Mouse (Mus musculus): ENCODE data around the gene Gdf5. TPM values are rescaled to one million over a fixed set of nuclear protein-coding genes. Genes with fewer than 3 reads are reported as not detected.

Gene Gdf5
- polyA plus RNA-seq, 1 experiment from 2014 or later: 1.0 TPM

- 77% methylated on average over 5 of the region's 5 CpGs for WGBS
- ATAC-seq: no peak
- H3K9me3 ChIP-seq (ENCODE audit: control insufficient read depth): no peaks in the 10 kb centered on the region
- no peaks in the 10 kb centered on the region for H3K4me1 ChIP-seq (replicated peaks; ENCODE audit: control insufficient read depth, insufficient read depth, low read length)
- no peak for TF ChIP-seq CTCF (IDR thresholded peaks at IDR 0.05; ENCODE audit: low read depth)
- H3K9ac ChIP-seq (ENCODE audit: low read depth, low read length): no peak overlapping the region
- no peak overlapping the region; the same call in 1 of the 2 replicates for H3K4me2 ChIP-seq (replicated peaks; ENCODE audit: low read depth)
- H3K27me3 ChIP-seq (replicated peaks; ENCODE audit: control insufficient read depth, insufficient read depth, low read length): no peaks in the 10 kb centered on the region
- no peak overlapping the region; the same call in 1 of the 2 replicates for H3K27ac ChIP-seq (ENCODE audit: low read depth, low read length)
- H3K4me3 ChIP-seq (ENCODE audit: low read depth, low read length): no peak overlapping the region
- peaks cover 81% of the 10 kb centered on the region for H3K36me3 ChIP-seq (ENCODE audit: control insufficient read depth, insufficient read depth)
These were observed 34.3 kb upstream of the Gdf5 start for GRCm38 (mm10) chr2:155979328-155979991.

- H3K4me1 ChIP-seq (replicated peaks; ENCODE audit: control insufficient read depth, insufficient read depth, low read length): no peaks in the 10 kb centered on the region
- ATAC-seq: no peak
These were observed 29.0 kb upstream of the Gdf5 start for GRCm38 (mm10) chr2:155974087-155974731.

GRCm38 (mm10) chr2:155973348-155973747 is 28.2 kb upstream of the Gdf5 start:
- TF ChIP-seq CTCF (IDR thresholded peaks at IDR 0.05; ENCODE audit: low read depth): no peak
- no peak overlapping the region for H3K4me3 ChIP-seq (ENCODE audit: low read depth, low read length)
- no peak overlapping the region for H3K4me2 ChIP-seq (replicated peaks; ENCODE audit: low read depth)
- peaks cover 76% of the 10 kb centered on the region for H3K36me3 ChIP-seq (ENCODE audit: control insufficient read depth, insufficient read depth)
- 59% methylated on average over 6 of the region's 6 CpGs for WGBS
- no peak overlapping the region for H3K9ac ChIP-seq (ENCODE audit: low read depth, low read length)
- H3K27ac ChIP-seq (ENCODE audit: low read depth, low read length): no peak overlapping the region
- H3K27me3 ChIP-seq (replicated peaks; ENCODE audit: control insufficient read depth, insufficient read depth, low read length): no peaks in the 10 kb centered on the region
- no peaks in the 10 kb centered on the region for H3K4me1 ChIP-seq (replicated peaks; ENCODE audit: control insufficient read depth, insufficient read depth, low read length)
- H3K9me3 ChIP-seq (ENCODE audit: control insufficient read depth): no peaks in the 10 kb centered on the region
- no peak for ATAC-seq

More at GRCm38 (mm10) chr2:155974087-155974731, 29.0 kb upstream of the Gdf5 start:
- Histone ChIP-seq H3K9me3 (ENCODE audit: control insufficient read depth) (no peaks in the 10 kb centered on the region), H3K9ac (ENCODE audit: low read depth, low read length) (no peak overlapping the region), H3K27me3 (replicated peaks; ENCODE audit: control insufficient read depth, insufficient read depth, low read length) (no peaks in the 10 kb centered on the region), H3K27ac (ENCODE audit: low read depth, low read length) (no peak overlapping the region; the same call in 1 of the 2 replicates), H3K4me3 (ENCODE audit: low read depth, low read length) (no peak overlapping the region), H3K36me3 (ENCODE audit: control insufficient read depth, insufficient read depth) (peaks cover 70% of the 10 kb centered on the region), H3K4me2 (replicated peaks; ENCODE audit: low read depth) (no peak overlapping the region)
- peak; percentile 54 for TF ChIP-seq CTCF (IDR thresholded peaks at IDR 0.05; ENCODE audit: low read depth)
- 78% methylated on average over 14 of the region's 14 CpGs for WGBS

GRCm38 (mm10) chr2:155962991-155963390 is 17.8 kb upstream of the Gdf5 start:
- Histone ChIP-seq H3K4me2 (replicated peaks; ENCODE audit: low read depth) (no peak overlapping the region), H3K4me1 (replicated peaks; ENCODE audit: control insufficient read depth, insufficient read depth, low read length) (no peaks in the 10 kb centered on the region), H3K4me3 (ENCODE audit: low read depth, low read length) (no peak overlapping the region), H3K27me3 (replicated peaks; ENCODE audit: control insufficient read depth, insufficient read depth, low read length) (no peaks in the 10 kb centered on the region), H3K9ac (ENCODE audit: low read depth, low read length) (no peak overlapping the region), H3K36me3 (ENCODE audit: control insufficient read depth, insufficient read depth) (peaks cover 44% of the 10 kb centered on the region), H3K27ac (ENCODE audit: low read depth, low read length) (no peak overlapping the region), H3K9me3 (ENCODE audit: control insufficient read depth) (no peaks in the 10 kb centered on the region)
- WGBS: 38% methylated on average over 1 of the region's 1 CpGs
- ATAC-seq: no peak
- peak; percentile 78 for TF ChIP-seq CTCF (IDR thresholded peaks at IDR 0.05; ENCODE audit: low read depth)

GRCm38 (mm10) chr2:155961862-155962261 is 16.7 kb upstream of the Gdf5 start:
- 81% methylated on average over 10 of the region's 10 CpGs for WGBS
- Histone ChIP-seq H3K36me3 (ENCODE audit: control insufficient read depth, insufficient read depth) (peaks cover 33% of the 10 kb centered on the region), H3K9me3 (ENCODE audit: control insufficient read depth) (no peaks in the 10 kb centered on the region), H3K4me1 (replicated peaks; ENCODE audit: control insufficient read depth, insufficient read depth, low read length) (no peaks in the 10 kb centered on the region), H3K9ac (ENCODE audit: low read depth, low read length) (no peak overlapping the region), H3K27me3 (replicated peaks; ENCODE audit: control insufficient read depth, insufficient read depth, low read length) (no peaks in the 10 kb centered on the region), H3K4me2 (replicated peaks; ENCODE audit: low read depth) (no peak overlapping the region), H3K27ac (ENCODE audit: low read depth, low read length) (no peak overlapping the region), H3K4me3 (ENCODE audit: low read depth, low read length) (no peak overlapping the region)
- no peak for ATAC-seq
- no peak for TF ChIP-seq CTCF (IDR thresholded peaks at IDR 0.05; ENCODE audit: low read depth)

- Histone ChIP-seq H3K27ac (ENCODE audit: low read depth, low read length) (no peak overlapping the region), H3K9ac (ENCODE audit: low read depth, low read length) (no peak overlapping the region), H3K36me3 (ENCODE audit: control insufficient read depth, insufficient read depth) (peaks cover 19% of the 10 kb centered on the region), H3K4me1 (replicated peaks; ENCODE audit: control insufficient read depth, insufficient read depth, low read length) (no peaks in the 10 kb centered on the region), H3K27me3 (replicated peaks; ENCODE audit: control insufficient read depth, insufficient read depth, low read length) (no peaks in the 10 kb centered on the region), H3K4me3 (ENCODE audit: low read depth, low read length) (no peak overlapping the region), H3K4me2 (replicated peaks; ENCODE audit: low read depth) (no peak overlapping the region), H3K9me3 (ENCODE audit: control insufficient read depth) (no peaks in the 10 kb centered on the region)
- 83% methylated on average over 5 of the region's 5 CpGs for WGBS
- no peak for ATAC-seq
- TF ChIP-seq CTCF (IDR thresholded peaks at IDR 0.05; ENCODE audit: low read depth): no peak
These were observed 14.8 kb upstream of the Gdf5 start for GRCm38 (mm10) chr2:155959981-155960380.
